Mouse (Mus musculus): ENCODE data around the gene Gpr55. TPM values are rescaled to one million over a fixed set of nuclear protein-coding genes. Genes with fewer than 3 reads are reported as not detected.
"Not testable (repeated sequence)": the region's sequence is repeated elsewhere in the genome, so short reads cannot be mapped to it uniquely, and the experiment has no call there.

The Gpr55 gene
- polyA plus RNA-seq, 1 experiment from 2014 or later: not detected

DNA sequence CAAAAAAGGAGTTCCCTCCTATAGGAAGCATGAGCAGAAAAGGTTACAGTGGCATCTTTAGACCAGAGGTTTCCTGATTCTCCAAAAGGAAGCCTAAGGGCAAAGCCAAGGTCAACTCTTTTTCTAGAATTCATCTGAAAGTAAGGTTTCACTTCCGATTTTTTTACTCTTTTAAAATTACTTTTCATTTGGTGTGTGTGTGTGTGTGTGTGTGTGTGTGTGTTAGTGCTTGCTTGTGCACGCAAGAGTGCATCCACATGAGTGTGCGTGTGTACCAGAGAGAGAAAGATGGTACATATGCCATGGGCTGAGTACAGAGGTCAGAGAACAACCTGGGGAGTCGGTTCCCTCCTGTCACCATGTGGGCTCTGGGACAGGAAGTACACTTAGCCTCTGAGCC, 28.1 kb upstream of the Gpr55 start:
- H3K4me3 ChIP-seq (ENCODE audit: low read depth, low read length); H3K36me3 ChIP-seq (ENCODE audit: control insufficient read depth, insufficient read depth, low read length); H3K27ac ChIP-seq (ENCODE audit: low read depth, low read length); H3K4me2 ChIP-seq; H3K27me3 ChIP-seq (ENCODE audit: control insufficient read depth, insufficient read depth, low read length); H3K9ac ChIP-seq (ENCODE audit: low read depth, low read length); H3K9me3 ChIP-seq (replicated peaks; ENCODE audit: control insufficient read depth, low read length); ATAC-seq (replicated peaks; ENCODE audit: insufficient number of reproducible peaks, low FRiP score, low TSS enrichment); H3K4me1 ChIP-seq (ENCODE audit: control insufficient read depth, insufficient read depth, low read length): not testable (repeated sequence)
- WGBS (ENCODE audit: insufficient replicate concordance): 76% methylated on average over 4 of the region's 4 CpGs

GRCm38 (mm10) chr1:85988351-85988750, 27.5 kb upstream of the Gpr55 start:
- no peak overlapping the region for H3K9ac ChIP-seq (ENCODE audit: low read depth, low read length)
- no peak for ATAC-seq (replicated peaks; ENCODE audit: insufficient number of reproducible peaks, low FRiP score, low TSS enrichment)
- no peaks in the 10 kb centered on the region for H3K36me3 ChIP-seq (ENCODE audit: control insufficient read depth, insufficient read depth, low read length)
- WGBS (ENCODE audit: insufficient replicate concordance): 70% methylated on average over 4 of the region's 4 CpGs
- no peak overlapping the region for H3K4me2 ChIP-seq
- H3K4me1 ChIP-seq (ENCODE audit: control insufficient read depth, insufficient read depth, low read length): no peaks in the 10 kb centered on the region
- no peak overlapping the region for H3K27ac ChIP-seq (ENCODE audit: low read depth, low read length)
- H3K27me3 ChIP-seq (ENCODE audit: control insufficient read depth, insufficient read depth, low read length): no peaks in the 10 kb centered on the region
- no peak overlapping the region for H3K4me3 ChIP-seq (ENCODE audit: low read depth, low read length)
- H3K9me3 ChIP-seq (replicated peaks; ENCODE audit: control insufficient read depth, low read length): no peaks in the 10 kb centered on the region

GRCm38 (mm10) chr1:85985784-85986183, 25.0 kb upstream of the Gpr55 start:
- Histone ChIP-seq H3K9me3 (replicated peaks; ENCODE audit: control insufficient read depth, low read length) (no peaks in the 10 kb centered on the region), H3K27ac (ENCODE audit: low read depth, low read length) (no peak overlapping the region), H3K4me1 (ENCODE audit: control insufficient read depth, insufficient read depth, low read length) (no peaks in the 10 kb centered on the region), H3K9ac (ENCODE audit: low read depth, low read length) (no peak overlapping the region), H3K4me2 (no peak overlapping the region), H3K27me3 (ENCODE audit: control insufficient read depth, insufficient read depth, low read length) (no peaks in the 10 kb centered on the region), H3K4me3 (ENCODE audit: low read depth, low read length) (no peak overlapping the region), H3K36me3 (ENCODE audit: control insufficient read depth, insufficient read depth, low read length) (no peaks in the 10 kb centered on the region)
- no peak for ATAC-seq (replicated peaks; ENCODE audit: insufficient number of reproducible peaks, low FRiP score, low TSS enrichment)
- WGBS (ENCODE audit: insufficient replicate concordance): 75% methylated on average over 3 of the region's 3 CpGs

- no peak overlapping the region for H3K27ac ChIP-seq (ENCODE audit: low read depth, low read length)
- no peak overlapping the region for H3K4me3 ChIP-seq (ENCODE audit: low read depth, low read length)
- H3K36me3 ChIP-seq (ENCODE audit: control insufficient read depth, insufficient read depth, low read length): no peaks in the 10 kb centered on the region
- H3K9ac ChIP-seq (ENCODE audit: low read depth, low read length): no peak overlapping the region
- no peak for ATAC-seq (replicated peaks; ENCODE audit: insufficient number of reproducible peaks, low FRiP score, low TSS enrichment)
- no peaks in the 10 kb centered on the region for H3K4me1 ChIP-seq (ENCODE audit: control insufficient read depth, insufficient read depth, low read length)
- no peak overlapping the region for H3K4me2 ChIP-seq
- H3K9me3 ChIP-seq (replicated peaks; ENCODE audit: control insufficient read depth, low read length): no peaks in the 10 kb centered on the region
- H3K27me3 ChIP-seq (ENCODE audit: control insufficient read depth, insufficient read depth, low read length): no peaks in the 10 kb centered on the region
- 41% methylated on average over 7 of the region's 7 CpGs for WGBS (ENCODE audit: insufficient replicate concordance)
These were observed 21.0 kb upstream of the Gpr55 start for GRCm38 (mm10) chr1:85981738-85982357.

DNA sequence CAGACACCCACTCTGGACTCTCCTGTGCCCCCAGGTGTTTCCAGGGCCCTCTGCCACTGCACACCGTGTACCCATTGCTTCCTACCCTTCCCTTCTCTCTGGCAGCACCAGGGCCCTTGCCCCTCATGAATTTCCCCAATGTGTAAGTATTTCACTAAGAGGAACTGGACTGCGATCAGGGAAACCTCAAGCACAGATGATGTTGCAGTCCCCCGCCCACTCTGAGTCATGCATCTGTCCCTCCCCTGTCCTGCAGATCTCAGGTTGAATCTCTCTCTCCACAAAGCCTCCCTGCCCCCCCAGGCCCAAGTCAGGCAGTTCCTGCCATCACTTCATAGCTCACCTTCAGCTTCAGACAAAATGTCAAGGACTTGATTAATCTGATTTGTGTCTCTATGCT, 16.9 kb upstream of the Gpr55 start:
- Histone ChIP-seq H3K4me2 (no peak overlapping the region), H3K27me3 (ENCODE audit: control insufficient read depth, insufficient read depth, low read length) (no peaks in the 10 kb centered on the region), H3K4me3 (ENCODE audit: low read depth, low read length) (no peak overlapping the region), H3K4me1 (ENCODE audit: control insufficient read depth, insufficient read depth, low read length) (no peaks in the 10 kb centered on the region), H3K9ac (ENCODE audit: low read depth, low read length) (no peak overlapping the region), H3K9me3 (replicated peaks; ENCODE audit: control insufficient read depth, low read length) (no peaks in the 10 kb centered on the region), H3K27ac (ENCODE audit: low read depth, low read length) (no peak overlapping the region), H3K36me3 (ENCODE audit: control insufficient read depth, insufficient read depth, low read length) (no peaks in the 10 kb centered on the region)
- 72% methylated on average over 3 of the region's 3 CpGs for WGBS (ENCODE audit: insufficient replicate concordance)
- no peak for ATAC-seq (replicated peaks; ENCODE audit: insufficient number of reproducible peaks, low FRiP score, low TSS enrichment)

DNA sequence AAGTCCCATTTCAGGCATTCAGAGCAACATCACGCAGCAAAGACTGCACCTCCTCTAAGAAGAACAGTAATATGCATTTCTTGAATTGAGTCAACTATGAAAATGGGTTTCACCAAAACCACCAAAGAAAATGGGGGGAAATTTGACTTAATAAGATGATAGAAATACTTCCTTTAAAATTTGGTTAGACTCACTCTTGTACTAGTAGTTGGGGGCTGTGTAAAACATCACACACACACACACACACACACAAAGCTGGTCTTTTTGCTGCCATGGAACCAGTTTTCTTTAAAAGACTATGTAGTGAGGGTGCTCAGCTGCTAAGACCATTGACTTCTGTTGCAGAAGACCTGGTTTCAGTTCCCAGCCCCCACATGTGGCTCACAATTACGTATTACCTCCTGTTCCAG, 12.7 kb upstream of the Gpr55 start:
- no peak overlapping the region for H3K9ac ChIP-seq (ENCODE audit: low read depth, low read length)
- H3K4me3 ChIP-seq (ENCODE audit: low read depth, low read length): no peak overlapping the region
- H3K27me3 ChIP-seq (ENCODE audit: control insufficient read depth, insufficient read depth, low read length): no peaks in the 10 kb centered on the region
- no peak overlapping the region for H3K4me2 ChIP-seq
- WGBS (ENCODE audit: insufficient replicate concordance): 78% methylated on average over 2 of the region's 2 CpGs
- H3K9me3 ChIP-seq (replicated peaks; ENCODE audit: control insufficient read depth, low read length): no peaks in the 10 kb centered on the region
- H3K27ac ChIP-seq (ENCODE audit: low read depth, low read length): no peak overlapping the region
- H3K36me3 ChIP-seq (ENCODE audit: control insufficient read depth, insufficient read depth, low read length): no peaks in the 10 kb centered on the region
- H3K4me1 ChIP-seq (ENCODE audit: control insufficient read depth, insufficient read depth, low read length): no peaks in the 10 kb centered on the region
- ATAC-seq (replicated peaks; ENCODE audit: insufficient number of reproducible peaks, low FRiP score, low TSS enrichment): no peak

DNA sequence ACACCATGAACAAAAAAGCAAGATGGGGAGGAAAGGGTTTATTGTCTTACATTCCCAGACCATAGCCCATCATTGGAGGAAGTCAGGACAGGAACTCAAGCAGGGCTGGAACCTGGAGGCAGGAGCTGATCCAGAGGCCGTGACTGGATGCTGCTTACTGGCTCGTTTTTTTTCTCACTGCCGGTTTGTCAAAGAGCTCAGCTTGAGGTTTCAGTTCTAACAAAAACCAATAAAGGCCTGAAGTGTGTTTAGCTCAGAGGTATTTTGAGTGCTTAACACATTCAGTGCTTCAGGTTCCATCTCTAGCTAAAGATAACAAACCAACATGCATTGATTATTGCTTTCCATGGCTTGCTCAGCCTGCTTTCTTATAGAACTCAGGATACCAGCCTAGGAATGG, 11.5 kb upstream of the Gpr55 start:
- WGBS (ENCODE audit: insufficient replicate concordance): 62% methylated on average over 3 of the region's 3 CpGs
- no peak for ATAC-seq (replicated peaks; ENCODE audit: insufficient number of reproducible peaks, low FRiP score, low TSS enrichment)

DNA sequence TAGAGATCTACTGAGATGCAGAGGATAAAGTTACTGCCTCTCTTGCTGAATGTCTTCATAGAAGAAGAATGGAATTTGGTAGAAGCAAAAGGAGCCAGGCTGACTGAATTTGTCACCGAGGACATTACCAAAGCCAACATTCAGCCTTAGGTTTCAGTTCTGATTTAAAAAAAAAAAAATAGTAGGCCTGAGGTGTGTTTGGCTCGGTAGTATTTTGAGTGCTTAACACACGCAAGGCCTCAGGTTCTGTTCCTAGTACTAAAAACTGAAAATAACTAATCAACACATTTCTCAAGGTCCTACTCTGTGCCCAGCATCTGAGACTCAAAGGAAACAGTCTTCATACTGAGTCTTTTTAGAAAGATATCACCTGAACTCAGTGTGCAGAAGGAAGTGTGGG, 10.3 kb upstream of the Gpr55 start:
- Histone ChIP-seq H3K27ac (ENCODE audit: low read depth, low read length) (no peak overlapping the region), H3K4me3 (ENCODE audit: low read depth, low read length) (no peak overlapping the region), H3K36me3 (ENCODE audit: control insufficient read depth, insufficient read depth, low read length) (no peaks in the 10 kb centered on the region), H3K27me3 (ENCODE audit: control insufficient read depth, insufficient read depth, low read length) (no peaks in the 10 kb centered on the region), H3K4me2 (no peak overlapping the region), H3K9ac (ENCODE audit: low read depth, low read length) (no peak overlapping the region), H3K9me3 (replicated peaks; ENCODE audit: control insufficient read depth, low read length) (no peaks in the 10 kb centered on the region), H3K4me1 (ENCODE audit: control insufficient read depth, insufficient read depth, low read length) (no peaks in the 10 kb centered on the region)
- ATAC-seq (replicated peaks; ENCODE audit: insufficient number of reproducible peaks, low FRiP score, low TSS enrichment): no peak
- 89% methylated on average over 3 of the region's 3 CpGs for WGBS (ENCODE audit: insufficient replicate concordance)

More for the DNA sequence above, 11.5 kb upstream of the Gpr55 start:
- Histone ChIP-seq H3K4me3 (ENCODE audit: low read depth, low read length) (no peak overlapping the region), H3K4me2 (no peak overlapping the region), H3K9ac (ENCODE audit: low read depth, low read length) (no peak overlapping the region), H3K27me3 (ENCODE audit: control insufficient read depth, insufficient read depth, low read length) (no peaks in the 10 kb centered on the region), H3K27ac (ENCODE audit: low read depth, low read length) (no peak overlapping the region), H3K9me3 (replicated peaks; ENCODE audit: control insufficient read depth, low read length) (no peaks in the 10 kb centered on the region), H3K4me1 (ENCODE audit: control insufficient read depth, insufficient read depth, low read length) (no peaks in the 10 kb centered on the region), H3K36me3 (ENCODE audit: control insufficient read depth, insufficient read depth, low read length) (no peaks in the 10 kb centered on the region)

GRCm38 (mm10) chr1:85969519-85969918, 8.7 kb upstream of the Gpr55 start:
- H3K27ac ChIP-seq (ENCODE audit: low read depth, low read length): no peak overlapping the region
- ATAC-seq (replicated peaks; ENCODE audit: insufficient number of reproducible peaks, low FRiP score, low TSS enrichment): no peak
- WGBS (ENCODE audit: insufficient replicate concordance): 77% methylated on average over 1 of the region's 1 CpGs

More at GRCm38 (mm10) chr1:85969519-85969918, 8.7 kb upstream of the Gpr55 start:
- no peak overlapping the region for H3K9ac ChIP-seq (ENCODE audit: low read depth, low read length)
- no peaks in the 10 kb centered on the region for H3K9me3 ChIP-seq (replicated peaks; ENCODE audit: control insufficient read depth, low read length)
- H3K4me3 ChIP-seq (ENCODE audit: low read depth, low read length): no peak overlapping the region
- no peaks in the 10 kb centered on the region for H3K27me3 ChIP-seq (ENCODE audit: control insufficient read depth, insufficient read depth, low read length)
- H3K4me1 ChIP-seq (ENCODE audit: control insufficient read depth, insufficient read depth, low read length): no peaks in the 10 kb centered on the region
- H3K36me3 ChIP-seq (ENCODE audit: control insufficient read depth, insufficient read depth, low read length): no peaks in the 10 kb centered on the region
- no peak overlapping the region for H3K4me2 ChIP-seq

Measured in heart, embryonic 11.5 days (tissue).